Comparison of ENCODE assay signal across 13 mouse cellular contexts in genomic region chr7:142564955-142565643, GRCm38 (mm10). TPM values are rescaled to one million over a fixed set of nuclear protein-coding genes. Genes with fewer than 3 reads are reported as not detected.
DNase-seq lines count a peak whose midpoint lies in the region; ATAC-seq and TF ChIP-seq lines count a peak whose summit lies in the region.
"Had no signal": no experiment of that assay in that cellular context is flagged by ENCODE, and none has a peak within 500 bp of the region (broad histone marks: within the 10 kb centered on the region; RNA-seq: fewer than 3 reads in every experiment).

No protein-coding gene starts in this region.

- H3K27me3 ChIP-seq in hindbrain, embryonic 10.5 days (ENCODE audit: insufficient read depth, poor library complexity, severe bottlenecking) = no peaks in the 10 kb centered on the region
- no peaks in the 10 kb centered on the region for H3K27me3 ChIP-seq in hindbrain, embryonic 11.5 days (ENCODE audit: control insufficient read depth, insufficient read depth, low read length)
- no peaks in the 10 kb centered on the region for H3K27me3 ChIP-seq in embryonic facial prominence, embryonic 10.5 days (replicated peaks; ENCODE audit: low read depth, poor library complexity, severe bottlenecking)
- no peaks in the 10 kb centered on the region for H3K27me3 ChIP-seq in intestine, postnatal 0 days (replicated peaks; ENCODE audit: control insufficient read depth, insufficient read depth, low read length)
- no peaks in the 10 kb centered on the region for H3K27me3 ChIP-seq in liver, embryonic 15.5 days

- H3K27ac ChIP-seq in hindbrain, embryonic 10.5 days = peak overlapping the region; percentile 69
- no peak overlapping the region for H3K27ac ChIP-seq in hindbrain, embryonic 11.5 days (ENCODE audit: low read depth, low read length)
- peak overlapping the region; percentile 95 for H3K27ac ChIP-seq in embryonic facial prominence, embryonic 10.5 days (replicated peaks)
- H3K27ac ChIP-seq in intestine, postnatal 0 days (ENCODE audit: low read depth, low read length) = no peak overlapping the region
- H3K27ac ChIP-seq in liver, embryonic 15.5 days (replicated peaks) = peak overlapping the region; percentile 74
- H3K27ac ChIP-seq: forebrain, embryonic 12.5 days; hindbrain, embryonic 14.5 days; macrophage had no signal

- no peak overlapping the region for H3K9ac ChIP-seq in hindbrain, embryonic 11.5 days (ENCODE audit: low read depth, low read length)
- H3K9ac ChIP-seq in intestine, postnatal 0 days (ENCODE audit: low read depth, low read length) = no peak overlapping the region
- no peak overlapping the region for H3K9ac ChIP-seq in liver, embryonic 15.5 days
- H3K9ac ChIP-seq: forebrain, embryonic 12.5 days; hindbrain, embryonic 14.5 days had no signal

- no peaks in the 10 kb centered on the region for H3K36me3 ChIP-seq in hindbrain, embryonic 10.5 days
- no peaks in the 10 kb centered on the region for H3K36me3 ChIP-seq in hindbrain, embryonic 11.5 days (ENCODE audit: control insufficient read depth, insufficient read depth, low read length)
- no peaks in the 10 kb centered on the region for H3K36me3 ChIP-seq in embryonic facial prominence, embryonic 10.5 days (replicated peaks)
- H3K36me3 ChIP-seq in intestine, postnatal 0 days (ENCODE audit: control insufficient read depth, insufficient read depth) = no peaks in the 10 kb centered on the region
- H3K36me3 ChIP-seq in liver, embryonic 15.5 days (replicated peaks) = no peaks in the 10 kb centered on the region
- H3K36me3 ChIP-seq: forebrain, embryonic 12.5 days had no signal

- peaks cover 76% of the 10 kb centered on the region for H3K4me1 ChIP-seq in hindbrain, embryonic 10.5 days (replicated peaks)
- peaks cover 6% of the 10 kb centered on the region for H3K4me1 ChIP-seq in hindbrain, embryonic 11.5 days (replicated peaks; ENCODE audit: control insufficient read depth, insufficient read depth, low read length)
- H3K4me1 ChIP-seq in embryonic facial prominence, embryonic 10.5 days = peaks cover 86% of the 10 kb centered on the region
- peaks cover 19% of the 10 kb centered on the region for H3K4me1 ChIP-seq in intestine, postnatal 0 days (replicated peaks; ENCODE audit: control insufficient read depth, insufficient read depth, low read length)
- H3K4me1 ChIP-seq in liver, embryonic 15.5 days (replicated peaks) = peaks cover 47% of the 10 kb centered on the region

- WGBS in hindbrain, embryonic 10.5 days = 45% methylated on average over 11 of the region's 11 CpGs
- WGBS in hindbrain, embryonic 11.5 days = 51% methylated on average over 11 of the region's 11 CpGs
- WGBS in embryonic facial prominence, embryonic 10.5 days = 33% methylated on average over 11 of the region's 11 CpGs
- 44% methylated on average over 11 of the region's 11 CpGs for WGBS in intestine, postnatal 0 days
- WGBS in liver, embryonic 15.5 days (ENCODE audit: insufficient replicate concordance) = 49% methylated on average over 11 of the region's 11 CpGs

- 0 out of 2 replicates have a peak, but pooled peaks have one; percentile 2 for TF ChIP-seq CTCF in intestine, postnatal 0 days (IDR thresholded peaks at IDR 0.05; ENCODE audit: low read depth)

- H3K4me3 ChIP-seq in hindbrain, embryonic 10.5 days = no peak overlapping the region
- no peak overlapping the region for H3K4me3 ChIP-seq in hindbrain, embryonic 11.5 days (ENCODE audit: low read depth, low read length)
- H3K4me3 ChIP-seq in embryonic facial prominence, embryonic 10.5 days = no peak overlapping the region
- no peak overlapping the region for H3K4me3 ChIP-seq in intestine, postnatal 0 days (ENCODE audit: low read depth, low read length)
- no peak overlapping the region for H3K4me3 ChIP-seq in liver, embryonic 15.5 days (replicated peaks)
- H3K4me3 ChIP-seq: forebrain, embryonic 12.5 days had no signal

- intact Hi-C loops in left cerebral cortex, postnatal 25 days (cut with DNase I) = no loop called here
- intact Hi-C loops in heart, postnatal 25 days (cut with DNase I) = no loop called here

- H3K9me3 ChIP-seq in hindbrain, embryonic 10.5 days = no peaks in the 10 kb centered on the region
- no peaks in the 10 kb centered on the region for H3K9me3 ChIP-seq in hindbrain, embryonic 11.5 days (ENCODE audit: control insufficient read depth, low read length)
- H3K9me3 ChIP-seq in embryonic facial prominence, embryonic 10.5 days = no peaks in the 10 kb centered on the region
- H3K9me3 ChIP-seq in intestine, postnatal 0 days (ENCODE audit: control insufficient read depth) = no peaks in the 10 kb centered on the region
- no peaks in the 10 kb centered on the region for H3K9me3 ChIP-seq in liver, embryonic 15.5 days (replicated peaks)
- H3K9me3 ChIP-seq: forebrain, embryonic 12.5 days had no signal

- no peak for ATAC-seq in hindbrain, embryonic 11.5 days (ENCODE audit: low FRiP score)
- no peak for ATAC-seq in intestine, postnatal 0 days
- no peak for ATAC-seq in liver, embryonic 15.5 days (ENCODE audit: insufficient read depth)

- no peak overlapping the region for H3K4me2 ChIP-seq in hindbrain, embryonic 11.5 days (replicated peaks; ENCODE audit: low read depth, low read length)
- H3K4me2 ChIP-seq in intestine, postnatal 0 days (replicated peaks; ENCODE audit: low read depth) = no peak overlapping the region
- no peak overlapping the region for H3K4me2 ChIP-seq in liver, embryonic 15.5 days
- H3K4me2 ChIP-seq: forebrain, embryonic 12.5 days; hindbrain, embryonic 14.5 days had no signal

- DNase-seq in hindbrain, embryonic 10.5 days (ENCODE audit: low spot score) = no peak
- DNase-seq in hindbrain, embryonic 11.5 days (ENCODE audit: low spot score) = no peak
- no peak for DNase-seq in embryonic facial prominence, embryonic 10.5 days (ENCODE audit: low spot score)
- no peak for DNase-seq in urinary bladder, postnatal 25 days (ENCODE audit: low spot score)
- DNase-seq in left cerebral cortex, postnatal 25 days (ENCODE audit: low spot score in 2 of 2) = no peak
- no peak for DNase-seq in heart, postnatal 25 days (ENCODE audit: low spot score)
- DNase-seq: gastrocnemius, postnatal 36 days; right cerebral cortex, adult 18-20 months had no signal

RNA-seq across cellular contexts. Expression of gene Mrpl23, which starts 32.6 kb away (rescaled TPM):
- polyA plus RNA-seq in hindbrain, embryonic 10.5 days (2016; fragmentation: Nextera tagmentation; extraction: Ambion mirVana) = 17.7 and 19.7 TPM in 2 replicates
- polyA plus RNA-seq in hindbrain, embryonic 11.5 days (2014; fragmentation: Nextera tagmentation; extraction: Ambion mirVana) = 13.5 and 13.9 TPM in 2 replicates
- polyA plus RNA-seq in embryonic facial prominence, embryonic 10.5 days (2016; fragmentation: Nextera tagmentation; extraction: Ambion mirVana) = 18.1 and 22.4 TPM in 2 replicates
- 26.7 and 33.0 TPM in 2 replicates for polyA plus RNA-seq in intestine, postnatal 0 days (2015; fragmentation: Nextera tagmentation; extraction: Ambion mirVana)
- polyA plus RNA-seq in liver, embryonic 15.5 days (2015; fragmentation: Nextera tagmentation; extraction: Ambion mirVana) = 9.8 and 11.9 TPM in 2 replicates
- 1 to 10 TPM; 3.3 to 6.9 TPM for total RNA-seq in left cerebral cortex, postnatal 25 days (2021)
- total RNA-seq in heart, postnatal 25 days (2021) = 10 to 100 TPM; 16.1 to 39.0 TPM

Comparison
In these comparisons a context has a peak if more than half of its experiments do, and no peak if none do; other contexts are left out.
1. H3K27ac ChIP-seq: peak in hindbrain, embryonic 10.5 days (single experiment), embryonic facial prominence, embryonic 10.5 days (single experiment) and liver, embryonic 15.5 days (single experiment); none in hindbrain, embryonic 11.5 days (single experiment) and intestine, postnatal 0 days (single experiment).